Mouse (Mus musculus): ENCODE measurements at regions not wholly inside any gene's neighbourhood (a gene's known extent, or its start where the extent isn't known, plus 50 kb on each side); places are given as distances from the start of the nearest gene placed in this dataset.

DNA sequence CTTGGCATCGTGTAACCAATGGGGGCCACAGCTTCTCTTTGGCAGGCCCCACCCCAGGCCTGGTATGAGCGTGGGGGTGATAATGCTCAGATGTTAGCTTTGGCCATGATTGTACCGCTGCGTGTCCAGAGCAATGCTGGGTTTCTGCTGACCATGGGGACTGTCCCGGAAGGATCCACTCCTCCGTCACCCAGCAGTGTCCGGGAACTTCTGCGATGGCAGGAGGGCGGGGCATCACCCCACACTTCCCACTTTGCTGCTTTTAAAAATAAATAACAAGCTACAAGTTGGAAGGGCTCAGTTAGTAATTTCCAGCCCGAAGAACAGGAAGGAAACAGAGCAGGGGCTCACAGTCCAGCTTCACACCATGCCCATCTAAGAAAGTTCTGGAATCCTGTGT, 116.7 kb upstream of the Ptpn1 start:
- no peak for DNase-seq

DNA sequence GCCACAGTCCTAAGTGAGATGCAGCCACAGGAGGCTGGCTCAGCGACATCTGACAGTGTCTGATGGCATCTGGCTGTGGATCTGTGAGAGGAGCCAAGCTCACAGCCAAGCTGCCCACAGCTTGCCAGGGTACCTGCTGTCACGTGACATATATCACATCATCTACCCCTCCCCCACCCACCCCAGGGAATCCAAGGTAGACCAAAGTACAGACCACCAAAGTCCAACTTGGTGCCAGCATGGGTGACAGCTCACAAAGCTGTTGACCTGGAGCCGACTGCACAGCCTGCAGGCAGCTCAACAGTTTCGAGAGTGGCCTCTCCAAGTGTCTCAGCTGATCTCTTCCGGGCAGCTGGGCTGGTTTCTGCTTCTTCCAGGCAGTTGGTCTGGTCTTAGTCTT, 119.6 kb upstream of the Tmem189 start:
- DNase-seq, result no peak

DNA sequence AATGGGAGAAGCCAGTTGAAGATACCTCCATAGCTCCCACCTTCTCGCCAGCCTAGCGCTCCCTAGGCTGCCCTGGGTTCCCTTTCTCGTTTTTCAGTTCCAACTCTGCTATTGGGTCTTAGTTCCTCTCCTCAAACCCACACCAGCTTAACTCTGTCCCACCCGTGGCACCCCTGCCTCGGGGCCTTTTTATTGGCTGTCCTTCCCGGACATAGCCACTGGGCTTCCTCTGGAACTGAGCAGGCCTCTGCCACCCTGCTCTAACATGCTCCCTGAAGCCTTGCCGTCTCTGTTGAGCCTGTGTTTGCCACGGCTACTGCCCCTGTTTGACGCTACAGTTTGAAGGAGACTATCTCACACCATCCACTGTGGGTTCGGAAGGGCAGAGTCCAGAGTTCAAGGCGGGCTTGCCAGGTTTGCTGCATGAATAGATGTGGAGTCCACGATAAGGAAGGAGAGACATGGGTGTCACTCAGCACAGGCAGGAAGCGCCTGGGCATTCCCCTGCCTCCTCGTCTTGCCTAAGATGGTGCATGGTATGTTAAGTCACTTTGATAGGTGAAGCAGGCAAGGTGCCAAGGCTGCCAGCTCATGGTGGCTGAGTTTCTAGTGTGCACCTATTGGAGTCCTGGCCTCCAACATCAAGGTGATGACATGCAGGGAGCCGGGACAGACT, 116.1 kb upstream of the Tmem189 start:
- DNase-seq, result no peak

DNA sequence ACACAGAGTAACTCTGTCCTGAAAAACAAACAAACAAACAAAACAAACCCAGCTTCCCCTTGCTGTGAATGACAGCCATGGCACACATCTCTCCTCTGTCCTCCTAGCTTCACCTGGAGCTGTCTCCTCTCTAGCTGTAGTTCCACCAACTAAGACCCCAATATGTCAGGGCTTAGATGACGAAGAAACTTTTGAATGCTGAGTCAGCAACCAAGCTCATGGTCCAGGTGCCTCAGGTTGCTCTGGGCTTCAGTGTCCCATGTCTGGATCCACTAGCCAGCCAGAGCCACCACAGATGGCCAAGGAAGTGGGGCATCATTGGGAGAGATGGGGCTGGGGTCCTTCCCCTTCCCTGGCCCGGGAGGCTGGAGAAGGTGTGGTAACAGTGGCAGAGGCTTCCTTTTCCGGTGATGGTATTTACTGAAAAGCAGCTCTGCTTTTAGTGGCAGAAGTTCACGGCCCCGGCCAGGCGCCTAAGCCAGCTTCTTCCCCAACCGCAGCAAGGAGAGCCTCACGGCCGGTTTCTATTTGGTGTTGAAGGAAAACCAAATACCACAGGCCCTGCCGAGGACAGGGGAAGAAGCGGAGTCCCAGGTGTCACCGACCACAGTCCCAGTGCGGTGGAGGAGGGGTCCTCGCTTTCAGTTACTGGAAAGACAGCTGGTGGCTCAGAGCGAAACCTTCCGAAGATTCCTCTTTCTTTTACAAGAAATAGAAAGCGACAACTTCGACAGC, 115.0 kb upstream of the Tmem189 start:
- no peak for DNase-seq

DNA sequence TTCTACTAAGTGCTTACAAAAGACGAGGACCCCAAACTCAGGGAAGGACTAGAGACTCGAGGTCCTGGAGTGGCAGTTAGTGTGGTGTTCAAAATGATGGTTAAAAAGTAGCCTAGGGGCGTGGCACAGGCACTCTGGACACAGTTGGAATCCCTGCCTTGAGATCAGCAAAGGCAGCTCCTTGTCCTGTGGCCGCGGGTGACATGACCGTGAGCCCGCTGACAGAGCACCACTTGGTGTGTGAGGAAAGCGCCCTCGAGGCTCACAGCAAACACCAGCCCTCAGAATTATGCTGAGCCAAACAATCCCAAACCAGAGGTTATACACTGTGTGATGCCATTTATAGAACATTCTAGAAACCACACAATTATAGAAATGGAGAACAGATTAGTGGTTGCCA, 112.9 kb upstream of the Tmem189 start:
- no peak for DNase-seq

DNA sequence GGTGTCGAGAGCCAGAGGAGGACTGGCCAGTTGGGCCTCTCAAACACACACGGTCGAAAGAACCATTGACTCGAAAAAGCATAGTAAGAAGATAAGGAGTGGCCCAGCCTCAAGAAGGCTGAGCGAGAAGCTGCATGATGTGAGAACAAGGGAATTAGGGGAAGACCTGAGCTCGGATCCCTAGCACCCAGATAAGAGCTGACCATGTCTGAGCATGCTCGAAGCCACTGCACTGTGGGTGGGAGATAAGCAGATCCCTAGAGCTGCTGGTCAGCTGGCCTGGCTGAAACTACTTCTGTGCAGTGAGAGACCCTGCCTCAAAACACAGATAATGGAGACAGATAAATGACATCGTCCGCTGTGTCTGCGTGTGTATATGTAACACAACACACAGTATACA, 111.8 kb upstream of the Tmem189 start:
- no peak for DNase-seq

DNA sequence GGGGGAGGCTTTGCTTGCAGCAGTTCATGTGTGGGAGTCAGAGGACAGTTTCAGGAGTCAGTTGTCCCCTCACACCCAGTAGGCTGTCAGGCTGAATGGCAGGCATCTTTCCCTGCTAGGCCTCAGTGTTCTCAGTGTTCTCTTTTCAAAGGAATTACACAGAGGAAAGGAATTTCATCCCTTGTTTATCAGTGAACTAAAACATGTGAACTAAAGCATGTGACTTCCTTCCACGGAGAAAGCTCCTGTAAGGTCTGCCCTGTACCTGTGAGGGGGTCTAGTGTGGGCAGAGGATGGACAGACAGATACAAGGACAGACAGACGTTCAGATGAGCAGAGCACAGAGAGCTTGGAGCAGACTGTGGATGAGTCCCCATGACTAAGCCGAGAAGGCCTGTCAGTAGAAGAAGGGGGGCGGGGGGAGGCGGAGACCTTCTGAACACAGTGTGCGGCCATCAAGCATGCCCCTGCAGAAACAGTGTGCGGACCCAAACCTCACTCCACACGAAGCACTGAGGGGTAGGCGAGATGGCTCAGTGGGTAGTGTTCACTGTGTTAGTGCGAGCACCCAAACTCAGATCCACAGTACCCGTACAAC, 111.1 kb upstream of the Tmem189 start:
- DNase-seq, result no peak

DNA sequence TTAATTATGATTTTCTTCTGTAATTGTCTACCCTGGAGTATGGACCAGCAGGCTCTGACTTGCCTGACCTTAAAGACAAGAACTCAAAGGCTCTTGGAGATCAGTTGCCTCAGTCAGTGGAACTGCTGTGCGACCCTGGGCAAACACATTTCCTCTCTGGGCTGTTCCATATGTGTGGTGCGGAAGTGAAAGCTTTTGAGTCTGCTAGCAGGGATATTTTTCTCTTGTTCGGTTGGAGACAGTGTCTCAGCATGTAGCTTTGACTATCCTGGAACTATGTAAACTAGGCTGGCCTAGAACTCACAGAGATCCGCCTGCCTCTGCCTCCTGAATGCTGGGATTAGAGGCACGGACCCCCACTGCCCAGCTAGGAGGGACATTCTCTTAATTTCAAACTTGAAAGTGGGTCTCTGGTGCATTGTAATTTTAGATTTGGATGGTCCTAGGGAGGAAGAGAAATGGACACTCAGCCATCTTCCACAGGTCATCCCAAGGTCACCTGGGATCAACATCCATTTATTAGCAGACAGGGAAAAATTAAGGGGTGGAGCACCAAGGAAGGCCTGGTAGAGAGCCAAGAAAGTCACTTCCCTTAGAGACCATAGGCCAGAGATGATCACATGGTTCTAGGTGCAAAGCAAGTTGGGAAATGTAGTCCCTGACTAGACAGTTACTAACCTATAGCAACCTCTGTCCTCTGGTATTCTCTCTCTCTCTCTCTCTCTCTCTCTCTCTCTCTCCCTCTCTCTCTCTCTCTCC, 110.2 kb upstream of the Tmem189 start:
- no peak for DNase-seq

DNA sequence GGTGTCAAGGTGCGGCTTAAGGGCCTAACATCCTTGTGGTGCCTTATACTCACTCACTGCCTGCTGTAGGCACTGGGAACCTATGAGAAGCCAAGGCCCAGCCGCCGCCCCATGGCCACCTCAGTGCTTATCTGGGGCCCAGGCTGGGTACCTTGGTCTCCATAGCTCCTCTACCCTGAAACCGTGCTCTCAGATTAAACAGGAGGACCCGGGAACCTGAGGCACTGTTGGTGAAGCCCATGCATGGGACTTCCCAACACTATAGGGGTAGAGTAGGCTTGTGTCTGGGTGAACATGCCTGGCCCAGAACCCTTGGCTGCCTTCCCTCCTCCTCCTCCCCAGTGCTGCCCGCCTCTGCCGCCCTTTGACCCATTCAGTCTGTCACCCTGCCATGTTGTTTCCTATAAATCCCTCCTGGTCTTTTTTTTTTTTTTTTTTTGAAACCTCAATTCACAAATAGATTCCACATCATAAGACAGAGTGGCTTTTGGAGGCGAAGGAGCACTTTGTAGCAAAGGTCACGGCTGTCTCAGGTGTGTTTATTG, 109.4 kb upstream of the Tmem189 start:
- DNase-seq, result no peak

DNA sequence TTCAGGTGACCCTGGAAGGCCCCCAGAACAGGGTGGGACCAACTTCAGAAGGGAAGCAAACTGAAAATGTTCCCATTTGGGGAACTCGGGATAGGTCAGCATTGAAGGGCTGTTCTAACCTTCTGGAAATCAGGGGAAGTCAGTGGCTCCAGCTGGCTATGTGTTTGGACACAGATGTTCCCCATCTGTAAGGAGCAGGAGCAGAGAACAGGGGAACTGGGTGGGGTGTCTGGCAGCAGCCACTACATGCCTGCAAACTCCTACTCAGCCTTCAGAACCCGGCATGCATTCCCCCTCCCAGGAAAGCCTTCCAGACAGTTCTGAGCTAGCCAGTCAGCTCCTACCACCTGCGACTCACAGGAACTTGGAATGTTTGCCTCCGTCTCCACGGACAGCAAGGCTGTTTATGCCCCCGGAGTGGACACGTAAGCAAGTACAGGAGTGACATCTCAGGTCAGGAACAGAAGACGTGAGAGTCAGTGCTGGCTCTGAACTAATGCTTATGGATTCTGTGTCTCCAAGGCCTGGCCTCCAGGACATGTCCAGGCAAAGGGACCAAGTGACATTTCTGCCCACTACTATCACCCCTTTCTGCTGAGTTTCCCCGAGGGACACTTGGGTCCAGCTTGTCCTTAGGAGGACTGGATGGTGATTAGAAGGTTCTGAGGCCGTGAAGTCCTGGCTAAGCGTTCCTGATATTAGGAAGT, 108.6 kb upstream of the Tmem189 start:
- DNase-seq, result no peak

DNA sequence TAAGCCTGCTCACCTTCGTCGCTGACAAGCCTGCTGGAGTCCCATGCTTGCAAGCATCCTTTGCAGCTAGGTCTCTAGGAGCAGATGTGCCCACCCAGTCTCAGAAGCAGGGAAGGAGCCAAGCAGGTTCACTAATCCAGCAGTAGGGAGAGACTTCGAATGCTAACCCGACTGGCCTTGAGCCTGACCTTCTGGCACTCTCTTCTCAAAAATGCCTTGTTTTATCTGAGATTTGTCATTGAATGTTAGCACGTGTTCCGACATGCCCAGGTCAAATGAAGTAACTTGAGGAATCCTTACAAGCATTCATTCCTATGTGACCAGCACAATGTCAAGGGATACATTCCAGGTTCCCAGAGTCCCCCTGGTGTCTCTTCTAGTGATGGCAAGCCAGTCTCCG, 105.9 kb upstream of the Tmem189 start:
- no peak for DNase-seq

DNA sequence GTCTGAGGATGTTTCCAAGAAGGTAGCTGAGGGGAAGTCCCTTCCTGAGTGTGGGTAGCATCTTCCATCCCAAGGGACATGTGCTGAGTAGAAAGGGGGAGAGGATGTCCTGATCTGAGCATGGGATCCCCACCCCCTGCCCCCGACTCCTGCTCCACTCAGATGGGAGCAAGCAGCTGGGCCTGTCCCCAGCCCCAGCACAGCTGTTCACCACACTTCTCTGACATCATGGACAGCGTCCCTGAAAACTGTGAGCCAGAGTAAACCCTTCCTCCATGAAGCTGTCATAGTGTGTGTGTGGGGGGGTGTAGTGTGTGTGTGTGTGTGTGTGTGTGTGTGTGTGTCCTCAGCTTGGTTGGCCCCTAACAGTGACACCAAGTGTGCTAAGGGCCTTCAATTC, 104.3 kb upstream of the Tmem189 start:
- no peak for DNase-seq

DNA sequence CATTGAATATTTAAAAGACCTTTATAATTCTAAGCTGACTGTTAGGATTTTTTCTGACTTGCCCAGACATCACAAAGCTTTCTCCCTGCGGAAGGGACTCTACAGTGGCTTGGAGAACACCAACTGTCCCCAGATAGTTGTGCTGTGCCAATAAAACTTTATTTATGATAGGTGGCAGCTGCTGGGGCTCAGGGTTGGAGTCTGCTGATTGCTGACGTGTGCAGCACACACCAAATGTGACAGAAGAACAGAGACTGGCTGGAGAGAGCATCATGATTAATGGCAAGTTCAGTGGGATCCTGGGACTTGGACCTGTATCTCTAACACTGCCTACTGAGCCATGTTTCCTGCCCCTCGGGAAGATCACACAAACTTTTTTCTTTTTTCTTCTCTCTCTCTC, 103.1 kb upstream of the Tmem189 start:
- no peak for DNase-seq

DNA sequence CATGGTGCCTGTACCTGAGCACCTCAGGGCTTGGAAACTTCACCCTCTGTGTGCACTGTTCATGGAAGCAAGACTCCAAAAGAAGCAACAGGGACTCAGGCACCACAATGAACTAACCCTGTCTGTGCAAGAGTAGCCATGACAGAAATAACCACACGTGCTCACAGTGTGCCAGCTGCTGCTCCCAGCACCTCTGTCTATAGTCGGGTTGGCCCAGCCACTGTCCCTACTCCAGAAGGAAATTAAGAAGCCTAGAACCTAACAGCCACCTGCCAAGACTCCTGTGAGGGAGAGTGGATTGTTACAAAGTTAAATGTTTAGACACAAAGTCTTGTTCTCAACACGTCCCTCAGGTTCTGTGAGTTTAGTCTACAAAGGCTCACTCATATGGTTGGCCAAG, 102.7 kb upstream of the Tmem189 start:
- no peak for DNase-seq

DNA sequence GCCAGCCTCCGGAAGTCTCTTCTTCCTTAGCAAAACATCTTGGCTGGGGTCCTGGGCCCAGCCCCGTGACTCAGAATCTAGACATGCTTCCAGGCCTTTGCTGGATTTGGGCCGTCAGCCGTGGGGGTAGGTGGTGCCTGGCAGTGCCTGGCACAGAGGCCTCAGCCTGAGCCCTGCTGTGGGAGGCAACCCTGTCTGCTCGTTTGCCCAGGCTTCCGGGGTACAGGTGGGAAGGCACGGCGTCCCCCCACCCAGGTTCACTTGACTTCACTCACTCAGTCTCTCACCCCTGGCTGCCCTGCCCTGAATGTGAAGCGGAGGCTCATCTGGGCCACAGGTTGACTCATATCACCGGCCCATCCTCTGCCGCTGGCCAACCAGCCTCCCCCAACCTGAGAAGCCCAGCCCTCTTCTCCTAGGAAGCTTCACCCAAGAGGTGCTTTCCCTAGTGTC, 99.9 kb upstream of the Tmem189 start:
- no peak for DNase-seq

DNA sequence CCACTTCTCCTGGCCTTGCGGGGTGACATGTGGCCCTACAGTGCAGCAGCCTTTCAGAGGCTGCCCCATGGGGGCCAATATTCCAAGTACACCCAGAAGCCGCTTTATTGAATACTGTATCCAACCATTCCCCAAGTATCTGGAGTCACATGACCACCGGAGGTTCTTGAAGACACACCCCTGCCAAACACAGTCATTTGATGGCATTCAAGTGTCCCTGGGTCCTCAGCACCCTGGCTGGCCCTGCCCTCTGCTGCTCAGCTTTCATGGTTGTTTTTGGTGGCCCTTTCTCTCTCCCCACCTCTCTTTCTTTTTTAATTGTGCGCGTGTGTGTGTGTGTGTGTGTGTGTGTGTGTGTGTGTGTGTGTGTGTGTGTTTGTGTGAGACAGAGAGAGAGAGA, 97.3 kb upstream of the Tmem189 start:
- DNase-seq, result no peak

DNA sequence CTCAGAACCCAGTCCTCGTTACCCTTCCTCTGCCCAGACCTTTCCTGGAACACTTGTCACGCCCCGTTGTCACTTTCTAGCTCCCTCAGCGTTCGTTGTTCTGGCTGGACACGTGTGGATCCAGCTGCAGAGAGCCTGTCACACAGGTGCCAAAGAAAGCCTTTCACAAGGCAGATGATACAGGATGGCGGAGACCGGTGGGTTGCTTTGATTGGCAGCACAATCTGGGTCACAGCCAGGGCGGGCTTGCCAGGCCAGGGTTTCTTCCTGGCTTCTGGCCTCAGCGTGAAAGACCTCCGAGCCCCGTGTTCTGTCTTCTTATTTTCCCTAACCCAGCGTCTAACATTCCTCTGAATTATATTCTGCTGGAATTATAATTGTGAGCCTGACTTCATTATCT, 94.7 kb upstream of the Tmem189 start:
- no peak for DNase-seq

DNA sequence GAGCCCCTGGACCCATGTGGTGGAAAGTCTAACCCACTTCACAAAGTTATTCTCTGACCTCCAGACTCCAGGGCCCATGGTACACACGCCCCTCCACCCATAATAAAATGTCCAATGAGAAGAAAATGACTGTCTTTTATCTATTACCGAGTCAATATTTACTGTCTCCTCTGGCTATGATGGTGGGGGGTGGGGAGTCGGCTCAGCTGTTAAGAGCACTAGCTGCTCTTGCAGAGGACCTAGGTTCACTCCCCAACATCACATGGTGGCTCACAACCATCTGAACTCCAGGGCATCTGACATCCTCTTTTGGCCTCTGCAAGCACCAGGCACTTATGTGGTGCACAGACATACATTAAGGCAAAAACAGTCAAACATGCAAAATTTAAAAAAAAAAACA, 93.8 kb upstream of the Tmem189 start:
- no peak for DNase-seq

DNA sequence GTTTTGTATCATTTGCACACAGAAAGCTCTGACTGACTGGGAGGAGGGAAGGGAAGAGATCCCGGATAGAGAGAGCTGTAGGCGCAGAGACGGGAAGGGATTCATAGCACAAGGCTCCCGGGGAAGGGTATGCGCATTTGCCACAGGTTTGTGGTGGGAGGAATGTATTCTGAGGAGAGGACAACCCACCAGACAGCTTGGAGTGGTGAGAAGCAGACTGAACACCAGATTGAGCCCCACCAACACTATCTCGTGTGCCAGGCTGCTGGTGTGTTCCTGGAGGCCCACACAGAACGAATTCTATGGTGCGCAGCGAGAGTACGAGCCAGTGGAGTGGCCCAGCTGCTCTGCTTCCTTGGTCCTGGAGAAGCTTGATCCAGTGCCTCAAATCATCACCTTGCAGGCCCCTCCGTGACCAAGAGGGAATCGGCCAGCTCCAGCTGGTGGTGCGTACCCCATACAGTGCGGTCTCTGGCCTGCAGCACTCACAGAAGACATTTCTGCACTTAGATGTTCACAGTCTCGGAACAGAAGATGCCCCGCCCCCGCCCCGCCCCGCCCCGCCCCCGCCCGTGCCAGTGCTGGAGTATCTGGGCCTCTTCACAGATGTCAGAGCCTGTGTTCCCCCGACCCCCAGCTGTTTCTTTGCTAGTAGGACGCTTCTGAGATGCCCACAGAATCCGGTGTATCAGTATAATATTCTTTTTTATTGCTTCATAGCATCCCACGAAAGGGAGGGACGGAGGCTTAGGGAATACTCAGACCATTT, 92.8 kb upstream of the Tmem189 start:
- DNase-seq, result no peak

DNA sequence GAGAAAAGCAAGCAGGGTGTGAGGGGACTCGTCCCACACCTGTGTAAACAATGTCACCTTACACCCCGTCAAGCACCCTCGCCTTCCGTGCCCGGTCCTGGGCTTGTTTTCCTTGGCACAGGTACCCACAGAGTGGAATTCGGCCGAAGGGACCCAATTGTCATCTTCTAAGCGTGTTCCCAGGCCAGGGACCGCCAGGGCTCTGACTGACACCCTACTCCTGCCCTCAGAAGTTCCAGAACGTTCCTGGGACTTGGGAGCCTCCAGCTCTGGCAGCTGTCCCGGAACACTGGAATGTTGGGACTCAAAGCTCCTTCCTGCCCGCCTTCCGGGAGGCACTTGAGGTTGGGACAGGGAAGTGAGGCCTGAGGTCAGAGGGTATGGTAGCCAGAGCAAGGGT, 91.9 kb upstream of the Tmem189 start:
- DNase-seq, result no peak

DNA sequence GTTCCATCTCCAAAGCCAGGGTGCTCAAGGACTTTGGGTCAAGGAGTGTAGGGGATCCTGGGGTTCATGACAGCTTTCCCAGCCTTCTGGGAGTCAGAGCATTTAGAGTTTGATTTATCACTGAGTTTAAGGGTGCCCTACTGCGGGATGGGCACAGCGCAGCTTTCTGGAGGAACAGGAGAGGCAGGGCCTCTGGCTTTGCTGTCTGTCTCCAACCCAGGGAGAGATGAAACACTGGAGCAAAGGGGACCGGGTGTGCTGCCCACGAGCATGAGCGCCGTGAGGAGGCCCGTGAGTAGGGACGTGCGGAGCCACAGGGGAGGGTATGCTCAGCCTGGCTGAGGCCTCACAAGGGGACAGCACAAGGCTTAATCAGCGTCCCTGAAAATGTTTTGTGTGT, 89.1 kb upstream of the Tmem189 start:
- no peak for DNase-seq

DNA sequence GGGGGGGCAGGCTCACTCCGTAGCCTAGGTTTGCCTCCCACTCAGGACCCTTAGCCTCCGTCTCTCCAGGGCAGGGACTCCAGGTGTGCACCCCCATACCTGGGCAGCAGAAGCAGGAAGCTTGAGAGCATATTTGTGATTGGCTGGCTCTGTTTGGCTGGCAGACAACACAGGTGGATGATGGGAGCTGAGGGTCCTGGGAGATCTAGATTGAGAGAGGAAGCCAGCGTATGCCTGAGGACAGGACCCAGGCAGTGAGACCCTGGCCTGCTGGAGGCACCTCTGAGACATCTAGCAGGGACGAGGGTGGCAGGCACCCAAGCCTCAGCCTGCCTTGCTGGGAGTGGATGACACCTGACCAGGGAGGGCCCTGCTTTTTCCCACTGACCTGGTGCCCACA, 88.6 kb upstream of the Tmem189 start:
- DNase-seq, result no peak
